Mouse (Mus musculus) liver, postnatal 0 days (tissue): ENCODE data around the gene Gsx1.

Experiments
- CTCF ChIP-seq: sonication (generic); IDR thresholded peaks from 2 replicates; pipeline ENCODE4 v1.5.1; 2016; ENCODE audit warnings: antibody characterized with exemption, low read depth
- EP300 ChIP-seq: IDR thresholded peaks from 2 replicates; pipeline ENCODE4 v1.6.1; 2016; ENCODE audit warnings: antibody characterized with exemption, low read depth, mild to moderate bottlenecking

DNA sequence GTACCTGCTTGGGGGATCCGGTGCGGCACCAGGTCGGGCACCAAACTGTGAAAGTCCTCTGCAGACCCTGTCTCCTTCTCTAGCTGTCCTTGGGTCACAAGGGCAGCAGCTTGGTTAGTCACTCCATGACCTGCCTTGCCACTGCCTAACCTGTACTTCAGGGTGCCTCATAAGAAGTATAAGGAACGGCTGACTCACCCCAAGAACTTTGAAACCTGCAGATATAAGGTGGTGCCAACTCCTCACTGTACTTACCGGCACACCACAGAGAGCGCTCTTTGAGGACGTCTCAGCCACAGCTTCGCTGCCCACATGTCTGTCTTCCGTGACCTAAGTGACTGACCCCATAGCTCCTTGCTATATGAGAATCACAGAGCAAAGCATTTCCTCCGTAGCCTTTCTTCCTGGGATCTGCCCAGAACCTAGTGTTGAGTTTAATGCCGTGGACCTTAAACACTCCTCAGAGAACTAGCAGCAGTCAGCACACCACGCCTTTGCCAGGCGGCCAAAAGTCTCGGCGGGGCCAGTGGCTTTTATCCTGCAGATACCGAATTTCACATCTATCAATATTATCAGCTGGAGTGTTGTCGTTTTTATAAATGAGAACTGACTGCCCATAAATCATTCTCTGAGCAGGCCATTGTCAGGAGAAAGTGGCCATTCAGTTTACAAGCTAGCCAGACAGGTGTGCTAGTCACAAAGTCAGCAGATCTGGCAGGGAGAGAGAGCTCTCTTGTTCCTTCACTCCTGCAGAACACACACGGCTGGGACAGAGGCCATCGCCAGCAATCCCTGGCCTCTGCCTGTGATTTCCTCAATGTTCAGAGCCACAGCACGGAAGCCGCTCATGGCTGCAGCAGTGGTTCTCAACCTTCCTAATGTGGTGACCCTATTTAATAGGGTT lies 47.2 kb downstream of the Gsx1 start:
- TF ChIP-seq EP300 (no peak), CTCF (no peak)
